In genomic region chr13:34741254-34741653, GRCm38 (mm10) we compare ENCODE assay signal across 12 mouse cellular contexts. TPM values are rescaled to one million over a fixed set of nuclear protein-coding genes. Genes with fewer than 3 reads are reported as not detected.
A peak's percentile ranks its signal among the peaks of the same experiment; 100 is the strongest.
DNase-seq lines count a peak whose midpoint lies in the region; ATAC-seq and TF ChIP-seq lines count a peak whose summit lies in the region.
"Had no signal": no experiment of that assay in that cellular context is flagged by ENCODE, and none has a peak within 500 bp of the region (broad histone marks: within the 10 kb centered on the region; RNA-seq: fewer than 3 reads in every experiment).

No protein-coding gene starts in this region.

- H3K4me2 ChIP-seq in heart, embryonic 11.5 days = no peak overlapping the region
- H3K4me2 ChIP-seq in lung, embryonic 14.5 days = no peak overlapping the region
- H3K4me2 ChIP-seq in stomach, postnatal 0 days (replicated peaks; ENCODE audit: low read depth) = no peak overlapping the region
- H3K4me2 ChIP-seq: heart, embryonic 15.5 days; limb, embryonic 13.5 days had no signal

- no peak for TF ChIP-seq EP300 in stomach, postnatal 0 days (optimal IDR thresholded peaks at IDR 0.05)

- ATAC-seq in heart, embryonic 11.5 days (replicated peaks; ENCODE audit: insufficient number of reproducible peaks, low FRiP score, low TSS enrichment) = no peak
- ATAC-seq in lung, embryonic 14.5 days (ENCODE audit: insufficient read depth) = no peak
- no peak for ATAC-seq in stomach, postnatal 0 days (ENCODE audit: low FRiP score, low TSS enrichment)
- ATAC-seq: intestine, embryonic 16.5 days had no signal

- no peaks in the 10 kb centered on the region for H3K27me3 ChIP-seq in heart, embryonic 11.5 days (ENCODE audit: control insufficient read depth, insufficient read depth, low read length)
- no peaks in the 10 kb centered on the region for H3K27me3 ChIP-seq in lung, embryonic 14.5 days (ENCODE audit: insufficient read depth, low read length)
- H3K27me3 ChIP-seq in stomach, postnatal 0 days (ENCODE audit: control insufficient read depth, insufficient read depth, low read length) = no peaks in the 10 kb centered on the region
- H3K27me3 ChIP-seq: heart, embryonic 15.5 days; limb, embryonic 13.5 days had no signal

- no peaks in the 10 kb centered on the region; the same call in 1 of the 2 replicates for H3K4me1 ChIP-seq in heart, embryonic 11.5 days (ENCODE audit: control insufficient read depth, insufficient read depth, low read length)
- no peaks in the 10 kb centered on the region for H3K4me1 ChIP-seq in lung, embryonic 14.5 days (ENCODE audit: insufficient read depth)
- H3K4me1 ChIP-seq in stomach, postnatal 0 days (replicated peaks; ENCODE audit: control insufficient read depth, insufficient read depth) = no peaks in the 10 kb centered on the region
- H3K4me1 ChIP-seq: limb, embryonic 13.5 days had no signal

- no peak overlapping the region for H3K27ac ChIP-seq in heart, embryonic 11.5 days (ENCODE audit: low read depth, low read length)
- no peak overlapping the region for H3K27ac ChIP-seq in lung, embryonic 14.5 days (ENCODE audit: low read depth)
- H3K27ac ChIP-seq in stomach, postnatal 0 days (replicated peaks) = no peak overlapping the region
- H3K27ac ChIP-seq: heart, embryonic 15.5 days; limb, embryonic 13.5 days had no signal

- peak; percentile 64 for DNase-seq in heart, adult 11 months
- peak; percentile 23 for DNase-seq in lung, embryonic 14.5 days
- DNase-seq in lung, postnatal 14 days = no peak
- peak; percentile 74 for DNase-seq in ZHBTc4 (ENCODE audit: low read depth, low spot score)
- DNase-seq in stomach, postnatal 0 days (ENCODE audit: low spot score) = no peak
- no peak for DNase-seq in urinary bladder, adult 18-20 months (ENCODE audit: low spot score in 2 of 2)
- no peak for DNase-seq in urinary bladder, postnatal 14 days (ENCODE audit: low spot score)

- peak; percentile 43 for TF ChIP-seq CTCF in lung, embryonic 14.5 days (IDR thresholded peaks at IDR 0.05; ENCODE audit: low read depth)
- peak; percentile 53 for TF ChIP-seq CTCF in stomach, postnatal 0 days (IDR thresholded peaks at IDR 0.05; ENCODE audit: low read depth)

- H3K9ac ChIP-seq in heart, embryonic 11.5 days (ENCODE audit: low read depth, low read length) = no peak overlapping the region
- no peak overlapping the region for H3K9ac ChIP-seq in lung, embryonic 14.5 days
- H3K9ac ChIP-seq in stomach, postnatal 0 days (ENCODE audit: low read length) = no peak overlapping the region
- H3K9ac ChIP-seq: heart, embryonic 15.5 days; limb, embryonic 13.5 days had no signal

- WGBS in heart, embryonic 11.5 days (ENCODE audit: insufficient replicate concordance) = 77% methylated on average over 9 of the region's 9 CpGs
- WGBS in lung, embryonic 14.5 days = 83% methylated on average over 9 of the region's 9 CpGs
- 87% methylated on average over 9 of the region's 9 CpGs for WGBS in stomach, postnatal 0 days

- H3K36me3 ChIP-seq in heart, embryonic 11.5 days (ENCODE audit: control insufficient read depth, insufficient read depth, low read length) = no peaks in the 10 kb centered on the region
- H3K36me3 ChIP-seq in lung, embryonic 14.5 days (ENCODE audit: insufficient read depth) = no peaks in the 10 kb centered on the region
- H3K36me3 ChIP-seq in stomach, postnatal 0 days (ENCODE audit: control insufficient read depth, insufficient read depth, low read length) = no peaks in the 10 kb centered on the region
- H3K36me3 ChIP-seq: heart, embryonic 15.5 days; limb, embryonic 13.5 days had no signal

- peaks cover 3% of the 10 kb centered on the region; the same call in 1 of the 2 replicates for H3K9me3 ChIP-seq in heart, embryonic 11.5 days (replicated peaks; ENCODE audit: control insufficient read depth, low read length)
- H3K9me3 ChIP-seq in lung, embryonic 14.5 days (ENCODE audit: low read depth, low read length) = no peaks in the 10 kb centered on the region
- H3K9me3 ChIP-seq in stomach, postnatal 0 days (ENCODE audit: control insufficient read depth, low read length) = no peaks in the 10 kb centered on the region
- H3K9me3 ChIP-seq: heart, embryonic 15.5 days; limb, embryonic 13.5 days had no signal

- H3K4me3 ChIP-seq in heart, embryonic 11.5 days (ENCODE audit: low read depth, low read length) = no peak overlapping the region
- no peak overlapping the region for H3K4me3 ChIP-seq in lung, embryonic 14.5 days (ENCODE audit: low read depth, low read length)
- H3K4me3 ChIP-seq in stomach, postnatal 0 days (ENCODE audit: low read depth, low read length) = no peak overlapping the region
- H3K4me3 ChIP-seq: heart, embryonic 15.5 days; limb, embryonic 13.5 days had no signal

RNA-seq across cellular contexts. Expression of gene Fam50b, which starts 6.6 kb away (rescaled TPM):
- not detected in 2 replicates for polyA plus RNA-seq in heart, embryonic 11.5 days (2014; fragmentation: Nextera tagmentation; extraction: Ambion mirVana)
- polyA plus RNA-seq in lung, embryonic 14.5 days (2014; fragmentation: Nextera tagmentation; extraction: Ambion mirVana) = 0.15 TPM in 1 of 2 replicates, not detected in the other
- 0.07 TPM in 1 of 2 replicates, not detected in the other for polyA plus RNA-seq in stomach, postnatal 0 days (2015; fragmentation: Nextera tagmentation; extraction: Ambion mirVana)
- polyA plus RNA-seq: C2C12; heart, embryonic 15.5 days; intestine, embryonic 16.5 days; limb, embryonic 13.5 days had no signal

Comparison
In these comparisons a context has a peak if more than half of its experiments do, and no peak if none do; other contexts are left out.
1. DNase-seq: peak in heart, adult 11 months (single experiment), lung, embryonic 14.5 days (single experiment) and ZHBTc4 (single experiment); none in lung, postnatal 14 days (single experiment), stomach, postnatal 0 days (single experiment), urinary bladder, adult 18-20 months (0 of 2) and urinary bladder, postnatal 14 days (single experiment).